Mouse (Mus musculus): Measurements from ENCODE around the gene Clec2d. TPM values are rescaled to one million over a fixed set of nuclear protein-coding genes. Genes with fewer than 3 reads are reported as not detected.
"Not testable (repeated sequence)": the region's sequence is repeated elsewhere in the genome, so short reads cannot be mapped to it uniquely, and the experiment has no call there.

The Clec2d gene
- polyA plus RNA-seq (2012; rRNA removed): 122 and 149 TPM in 2 replicates

GRCm38 (mm10) chr6:129180403-129181169 is at the start of gene Clec2d:
TSS of gene Clec2d (plus strand) at chr6:129180615.
- WGBS: under 1% methylated on average over 15 of the region's 15 CpGs
- DNase-seq (ENCODE audit: low read depth, low spot score): peak; percentile 100

- WGBS: 83% methylated on average over 4 of the region's 4 CpGs
- DNase-seq (ENCODE audit: low read depth, low spot score): no peak
These were observed 47.6 kb upstream of the Clec2d start for GRCm38 (mm10) chr6:129132604-129133341.

- no peak for DNase-seq (ENCODE audit: low read depth, low spot score)
- WGBS: 93% methylated on average over 2 of the region's 2 CpGs
These were observed 33.6 kb upstream of the Clec2d start for GRCm38 (mm10) chr6:129146812-129147211.

- WGBS: 69% methylated on average over 3 of the region's 3 CpGs
- no peak for DNase-seq (ENCODE audit: low read depth, low spot score)
These were observed 20.3 kb upstream of the Clec2d start for GRCm38 (mm10) chr6:129160103-129160502.

- DNase-seq (ENCODE audit: low read depth, low spot score): no peak
- 87% methylated on average over 3 of the region's 3 CpGs for WGBS
These were observed 19.3 kb upstream of the Clec2d start for GRCm38 (mm10) chr6:129161136-129161535.

- no peak for DNase-seq (ENCODE audit: low read depth, low spot score)
These were observed 18.5 kb upstream of the Clec2d start for GRCm38 (mm10) chr6:129161951-129162350.

GRCm38 (mm10) chr6:129162587-129163159 is 17.7 kb upstream of the Clec2d start:
- no peak for DNase-seq (ENCODE audit: low read depth, low spot score)
- WGBS: 87% methylated on average over 3 of the region's 3 CpGs

- no peak for DNase-seq (ENCODE audit: low read depth, low spot score)
- 66% methylated on average over 1 of the region's 1 CpGs for WGBS
These were observed 16.8 kb upstream of the Clec2d start for GRCm38 (mm10) chr6:129163606-129164005.

- no peak for DNase-seq (ENCODE audit: low read depth, low spot score)
- WGBS: 100% methylated on average over 1 of the region's 1 CpGs
These were observed 9.5 kb upstream of the Clec2d start for GRCm38 (mm10) chr6:129170925-129171324.

- 92% methylated on average over 1 of the region's 1 CpGs for WGBS
These were observed 8.7 kb upstream of the Clec2d start for GRCm38 (mm10) chr6:129171675-129172074.

GRCm38 (mm10) chr6:129174836-129175235 is 5.6 kb upstream of the Clec2d start:
- DNase-seq (ENCODE audit: low read depth, low spot score): no peak

More at GRCm38 (mm10) chr6:129171675-129172074, 8.7 kb upstream of the Clec2d start:
- DNase-seq (ENCODE audit: low read depth, low spot score): no peak

GRCm38 (mm10) chr6:129175612-129176011 is 4.8 kb upstream of the Clec2d start:
- DNase-seq (ENCODE audit: low read depth, low spot score): no peak

GRCm38 (mm10) chr6:129176621-129177020 is 3.8 kb upstream of the Clec2d start:
- WGBS: 34% methylated on average over 1 of the region's 1 CpGs
- no peak for DNase-seq (ENCODE audit: low read depth, low spot score)

- WGBS: 80% methylated on average over 2 of the region's 2 CpGs
- DNase-seq (ENCODE audit: low read depth, low spot score): no peak
These were observed 1.1 kb upstream of the Clec2d start for GRCm38 (mm10) chr6:129179281-129179680.

GRCm38 (mm10) chr6:129179831-129180230 is 584 bp upstream of the Clec2d start:
- WGBS: 30% methylated on average over 1 of the region's 1 CpGs
- not testable (repeated sequence) for DNase-seq (ENCODE audit: low read depth, low spot score)

GRCm38 (mm10) chr6:129181249-129181648 is 834 bp downstream of the Clec2d start:
- WGBS: 0% methylated on average over 1 of the region's 1 CpGs
- no peak for DNase-seq (ENCODE audit: low read depth, low spot score)

GRCm38 (mm10) chr6:129181683-129182082 is 1.3 kb downstream of the Clec2d start:
- DNase-seq (ENCODE audit: low read depth, low spot score): no peak

- WGBS: 5% methylated on average over 1 of the region's 1 CpGs
- no peak for DNase-seq (ENCODE audit: low read depth, low spot score)
These were observed 2.1 kb downstream of the Clec2d start for GRCm38 (mm10) chr6:129182518-129182917.

- 37% methylated on average over 4 of the region's 4 CpGs for WGBS
- not testable (repeated sequence) for DNase-seq (ENCODE audit: low read depth, low spot score)
These were observed 3.6 kb downstream of the Clec2d start for GRCm38 (mm10) chr6:129184001-129184400.

GRCm38 (mm10) chr6:129184788-129185187 is 4.4 kb downstream of the Clec2d start:
- 23% methylated on average over 5 of the region's 5 CpGs for WGBS
- no peak for DNase-seq (ENCODE audit: low read depth, low spot score)

- no peak for DNase-seq (ENCODE audit: low read depth, low spot score)
- WGBS: 74% methylated on average over 4 of the region's 4 CpGs
These were observed 5.6 kb downstream of the Clec2d start for GRCm38 (mm10) chr6:129186022-129186421.
